Mouse (Mus musculus) ES-Bruce4 (cell line): ENCODE measurements around the gene Ccndbp1.

Source experiments
- CTCF ChIP-seq: IDR thresholded peaks from one replicate; pipeline ENCODE4 v1.8.1; 2011; ENCODE audit warnings: low read depth, low read length
- POLR2A ChIP-seq: IDR thresholded peaks from one replicate; pipeline ENCODE4 v1.8.1; 2011; ENCODE audit warnings: low read length; ENCODE audit not compliant: insufficient read depth

DNA sequence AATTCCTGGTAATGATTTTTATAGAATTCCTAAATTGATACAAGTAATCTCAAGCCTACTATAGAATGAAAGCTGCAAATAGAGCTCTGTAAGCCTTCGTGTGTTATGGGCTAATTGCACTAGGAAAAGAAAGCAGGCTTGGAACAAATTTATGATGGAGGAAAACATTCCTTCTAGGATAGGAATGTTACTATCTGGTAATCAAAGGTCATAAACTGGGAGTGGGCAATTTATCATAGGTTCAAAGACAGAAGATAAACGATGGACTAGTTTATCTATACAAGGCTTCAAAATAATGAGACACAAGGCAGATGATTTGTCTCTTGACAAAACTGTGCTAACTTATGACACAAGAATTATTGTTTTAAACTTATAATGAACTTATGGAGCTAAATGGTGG, 53.1 kb downstream of the Ccndbp1 start:
- TF ChIP-seq POLR2A: no peak
- TF ChIP-seq CTCF: no peak
